Mouse (Mus musculus) testis, adult 2 months (tissue): ENCODE results near the gene Gpr137.

Experiments used
- CTCF ChIP-seq: fragments of 200-500 bp; IDR thresholded peaks from 2 replicates; pipeline ENCODE4 v1.5.1; 2012; ENCODE audit warnings: low read depth, mild to moderate bottlenecking, inconsistent platforms, low read length, moderate library complexity; ENCODE audit not compliant: control insufficient read depth, insufficient read depth, insufficient replicate concordance
- POLR2A ChIP-seq: fragments of 200-500 bp; IDR thresholded peaks from 2 replicates; pipeline ENCODE4 v1.6.1; 2012; ENCODE audit warnings: low read depth, mild to moderate bottlenecking, inconsistent platforms, low read length, moderate library complexity; ENCODE audit not compliant: control insufficient read depth

- TF ChIP-seq POLR2A (no peak), CTCF (no peak)
These were observed 13.1 kb upstream of the Gpr137 start for GRCm38 (mm10) chr19:6955424-6955823.
